Mouse (Mus musculus): ENCODE results near the gene Mical1.

GRCm38 (mm10) chr10:41461057-41461722, 14.9 kb upstream of the Mical1 start:
- no peak for TF ChIP-seq ZC3H11A (IDR thresholded peaks at IDR 0.05; ENCODE audit: borderline replicate concordance, low read depth, low read length)
- TF ChIP-seq MAFK (IDR thresholded peaks at IDR 0.05; ENCODE audit: insufficient read depth, low read depth, low read length): no peak
